Mouse (Mus musculus) intestine, embryonic 15.5 days (tissue): ENCODE measurements around the gene Apela. TPM values are rescaled to one million over a fixed set of nuclear protein-coding genes. Genes with fewer than 3 reads are reported as not detected.
"Not testable (repeated sequence)": the region's sequence is repeated elsewhere in the genome, so short reads cannot be mapped to it uniquely, and the experiment has no call there.

Experiments
- ATAC-seq: fragments of 200-750 bp; cut with Nextera tagmentation; 2 replicates; pipeline ENCODE4 v1.8.0; 2017; ENCODE audit warnings: moderate TSS enrichment, moderate library complexity
- H3K27ac ChIP-seq: fragments of 300-500 bp; sonication (generic); 2 replicates; pipeline ENCODE4 v1.5.1; 2015; ENCODE audit warnings: mild to moderate bottlenecking, inconsistent platforms
- H3K27me3 ChIP-seq: fragments of 300-500 bp; sonication (generic); replicated peaks from 2 replicates; pipeline ENCODE4 v1.6.1; 2015; ENCODE audit warnings: inconsistent platforms
- H3K36me3 ChIP-seq: fragments of 300-500 bp; sonication (generic); 2 replicates; pipeline ENCODE4 v1.6.1; 2015; ENCODE audit warnings: inconsistent platforms
- H3K4me1 ChIP-seq: fragments of 300-500 bp; sonication (generic); replicated peaks from 2 replicates; pipeline ENCODE4 v1.6.1; 2015; ENCODE audit warnings: inconsistent platforms
- H3K4me2 ChIP-seq: fragments of 300-500 bp; sonication (generic); replicated peaks from 2 replicates; pipeline ENCODE4 v1.6.1; 2015; ENCODE audit warnings: mild to moderate bottlenecking, inconsistent platforms
- H3K4me3 ChIP-seq: fragments of 300-500 bp; sonication (generic); replicated peaks from 2 replicates; pipeline ENCODE4 v1.5.1; 2015; ENCODE audit warnings: inconsistent platforms
- H3K9ac ChIP-seq: fragments of 300-500 bp; sonication (generic); 2 replicates; pipeline ENCODE4 v1.6.1; 2015; ENCODE audit warnings: inconsistent platforms
- H3K9me3 ChIP-seq: fragments of 300-500 bp; sonication (generic); 2 replicates; pipeline ENCODE4 v1.6.1; 2016; ENCODE audit warnings: inconsistent platforms
- WGBS: fragments of 180-500 bp; shearing (Covaris S2); methylation state at CpG from one replicate; pipeline ENCODE4 v1.1.7; 2015; 5-methylcytosine and 5-hydroxymethylcytosine counted together
- polyA plus RNA-seq: library from polyadenylated mRNA; unstranded; fragments of >200 nt; fragmentation: Nextera tagmentation; extraction: Ambion mirVana; gene quantifications from 2 replicates; pipeline ENCODE4 v1.2.1, GENCODE M21; 2015

Gene Apela
- polyA plus RNA-seq, 1 experiment from 2014 or later, result 6.9 TPM

GRCm38 (mm10) chr8:65007616-65008015, 29.5 kb downstream of the Apela start:
- not testable (repeated sequence) for H3K36me3 ChIP-seq, H3K27me3 ChIP-seq, H3K9me3 ChIP-seq, H3K4me3 ChIP-seq, H3K27ac ChIP-seq, H3K4me2 ChIP-seq, H3K4me1 ChIP-seq, H3K9ac ChIP-seq, ATAC-seq
- 85% methylated on average over 6 of the region's 6 CpGs for WGBS

DNA sequence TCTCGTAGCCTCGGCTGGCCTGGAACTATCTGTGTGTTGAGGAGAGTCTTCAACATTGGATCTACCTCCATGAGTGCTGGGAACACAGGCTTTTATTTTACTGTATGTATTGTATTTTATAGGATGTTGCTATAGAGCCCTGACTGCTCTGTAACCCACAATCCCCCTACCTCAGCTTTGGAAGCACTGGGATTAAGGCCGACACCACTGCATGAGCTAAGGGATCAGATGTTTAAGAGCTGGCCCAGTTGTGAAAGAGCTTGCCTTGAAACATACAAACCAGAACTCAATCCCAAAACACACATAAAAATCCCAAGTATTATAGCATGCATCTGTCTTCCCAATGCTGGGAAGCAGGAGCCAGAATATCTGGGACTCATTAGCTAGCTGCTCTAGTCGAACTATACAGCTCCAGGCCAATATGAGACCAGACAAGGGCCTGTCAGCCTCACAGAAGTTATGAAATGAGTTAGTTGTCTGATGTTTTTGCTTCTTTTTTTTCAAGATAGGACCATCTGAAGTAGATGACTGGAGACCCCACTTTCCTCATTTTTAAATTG, 38.2 kb downstream of the Apela start:
- H3K4me3 ChIP-seq, result no peak overlapping the region
- H3K27ac ChIP-seq, result no peak overlapping the region
- WGBS, result 84% methylated on average over 4 of the region's 4 CpGs
- H3K4me1 ChIP-seq, result no peaks in the 10 kb centered on the region
- no peak overlapping the region for H3K9ac ChIP-seq
- H3K4me2 ChIP-seq, result no peak overlapping the region
- H3K27me3 ChIP-seq, result no peaks in the 10 kb centered on the region
- ATAC-seq, result no peak
- H3K36me3 ChIP-seq, result no peaks in the 10 kb centered on the region
- no peaks in the 10 kb centered on the region for H3K9me3 ChIP-seq

DNA sequence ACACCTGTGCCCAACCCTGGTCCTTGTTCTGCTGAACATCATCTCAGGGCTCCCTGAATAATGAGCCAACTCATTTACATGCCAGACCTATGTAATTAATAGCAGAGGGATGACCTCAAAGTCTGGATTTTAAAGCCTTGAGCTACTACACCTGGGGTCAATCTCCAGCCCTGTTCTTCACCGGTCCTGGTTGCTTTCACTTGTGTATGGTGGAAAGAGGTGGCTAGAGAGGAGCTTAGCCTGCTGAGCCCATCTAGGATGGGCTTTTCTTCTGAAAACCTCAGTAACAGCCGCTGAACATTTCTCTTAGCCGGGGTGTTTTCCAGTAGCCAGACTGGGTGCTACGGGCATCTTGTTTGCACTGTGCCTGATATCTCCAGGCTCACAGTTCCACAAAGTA, 49.4 kb downstream of the Apela start, which contains the start of gene Trim75:
Gene Trim75, minus strand, starts transcription at position 101 of the 400 bp plus-strand sequence.
- ATAC-seq, result no peak
- 84% methylated on average over 4 of the region's 4 CpGs for WGBS

DNA sequence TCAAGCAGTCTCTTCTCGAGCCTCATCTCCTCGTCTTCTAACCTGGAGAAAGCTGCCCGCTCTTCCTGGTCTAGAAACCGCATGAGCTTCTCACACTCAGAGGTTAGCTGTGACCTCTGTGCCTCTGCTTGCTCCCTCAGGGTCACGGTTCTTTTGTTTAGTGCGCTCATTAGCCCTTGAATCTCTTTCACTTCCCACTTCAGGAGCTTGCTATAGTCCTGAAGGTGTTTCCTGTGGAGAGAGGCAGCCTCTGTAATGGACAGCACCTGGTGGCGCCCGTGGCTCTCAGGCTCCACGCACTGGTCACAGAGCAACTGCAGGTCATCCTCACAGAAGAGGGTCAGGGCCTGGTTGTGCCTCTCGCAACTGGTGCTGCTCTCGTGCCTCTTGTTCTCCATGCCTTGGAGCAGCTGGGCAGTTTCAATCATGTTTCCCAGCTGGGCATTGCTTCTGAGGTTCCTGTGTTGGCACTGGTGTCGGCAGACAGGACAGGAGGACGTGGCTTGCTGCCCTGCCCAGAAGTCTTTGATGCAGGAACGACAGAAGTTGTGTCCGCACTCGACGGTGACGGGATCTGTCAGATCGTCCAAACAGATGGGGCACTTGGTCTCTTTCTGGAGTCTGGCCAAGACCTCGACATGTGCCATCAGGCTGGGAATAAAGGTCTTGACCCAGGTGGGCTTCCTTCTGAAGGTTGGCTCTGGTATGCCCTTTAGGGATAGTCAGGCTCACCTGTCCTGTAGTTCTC, 53.8 kb downstream of the Apela start:
- H3K4me3 ChIP-seq, result no peak overlapping the region
- no peaks in the 10 kb centered on the region for H3K36me3 ChIP-seq
- H3K27ac ChIP-seq, result no peak overlapping the region
- no peaks in the 10 kb centered on the region for H3K9me3 ChIP-seq
- H3K9ac ChIP-seq, result no peak overlapping the region
- 71% methylated on average over 20 of the region's 20 CpGs for WGBS
- H3K4me1 ChIP-seq, result no peaks in the 10 kb centered on the region
- H3K4me2 ChIP-seq, result no peak overlapping the region
- no peak for ATAC-seq
- H3K27me3 ChIP-seq, result no peaks in the 10 kb centered on the region

More for the DNA sequence above, 49.4 kb downstream of the Apela start, which contains the start of gene Trim75:
- Histone ChIP-seq H3K4me2 (no peak within 1 kb of the TSS), H3K9ac (no peak within 1 kb of the TSS), H3K36me3 (no peaks in the 10 kb centered on the region), H3K9me3 (no peaks in the 10 kb centered on the region), H3K4me3 (no peak within 1 kb of the TSS), H3K4me1 (no peaks in the 10 kb centered on the region), H3K27ac (no peak within 1 kb of the TSS), H3K27me3 (no peaks in the 10 kb centered on the region)

Other genes with a start within 250 kb of the Apela start
- 19.5 and 21.4 TPM in 2 replicates for gene Klhl2, start 187.3 kb downstream of the Apela start, polyA plus RNA-seq
- 46.0 and 50.8 TPM in 2 replicates for gene Tmem192, start 90.2 kb downstream of the Apela start, polyA plus RNA-seq
- gene Trim75, start 49.5 kb downstream of the Apela start, polyA plus RNA-seq, result not detected in 2 replicates
- gene Trim61, start 18.8 kb downstream of the Apela start, polyA plus RNA-seq, result not detected in 2 replicates
- gene Trim60, start 18.8 kb downstream of the Apela start, polyA plus RNA-seq, result not detected in 2 replicates
- not detected in 2 replicates for gene Gm10663, start 37.7 kb upstream of the Apela start, polyA plus RNA-seq
- gene BC030870, start 92.2 kb upstream of the Apela start, polyA plus RNA-seq, result 31.9 and 32.3 TPM in 2 replicates